ENCODE assay signal across 8 mouse cellular contexts in the genomic region with DNA sequence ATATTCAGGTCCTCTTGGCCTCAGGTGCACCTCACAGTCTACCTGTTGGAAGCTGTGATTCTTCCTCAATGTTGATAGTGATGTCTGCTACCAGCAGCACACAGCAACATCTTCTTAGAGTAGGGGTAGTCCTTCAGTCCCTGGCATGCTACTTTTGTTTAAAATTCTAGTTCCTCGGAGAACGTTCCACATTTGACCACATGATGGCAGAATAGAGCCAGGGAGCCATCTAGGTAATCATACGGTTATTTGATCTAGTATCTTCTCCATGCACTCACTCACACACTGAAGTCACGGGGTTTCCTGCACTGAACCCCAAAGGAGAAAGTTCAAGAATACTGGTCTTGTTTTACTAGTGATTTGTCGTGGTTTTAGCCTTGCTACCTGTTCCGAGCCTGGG.
DNase-seq lines count a peak whose midpoint lies in the region; ATAC-seq and TF ChIP-seq lines count a peak whose summit lies in the region.

No protein-coding gene starts in this region.

- intact Hi-C loops in gastrocnemius, postnatal 36 days (cut with DNase I): no loop called here

- H3K27ac ChIP-seq in lung, embryonic 14.5 days (ENCODE audit: low read depth): no peak overlapping the region

- ATAC-seq in CD4-positive, CD25-positive, alpha-beta regulatory T cell, adult 4 months: no peak
- ATAC-seq in Patski: no peak
- ATAC-seq in erythroblast, adult 5-6 weeks (replicated peaks; ENCODE audit: low FRiP score, poor library complexity, severe bottlenecking): peak; percentile 54; the same call in 1 of the 2 replicates
- no peak for ATAC-seq in lung, embryonic 14.5 days (ENCODE audit: insufficient read depth)

- 20% methylated on average over 6 of the region's 6 CpGs for WGBS in lung, embryonic 14.5 days

- no peak overlapping the region for H3K4me3 ChIP-seq in lung, embryonic 14.5 days (ENCODE audit: low read depth, low read length)

- POLR2A ChIA-PET in Patski (lab: Charles Lee): no interaction called here

- peak; percentile 26 for DNase-seq in CD4-positive, CD25-positive, alpha-beta regulatory T cell, adult 2 months (ENCODE audit: low read depth, low spot score)
- peak; percentile 26 to 46 for DNase-seq in left cerebral cortex, adult 18-20 months (ENCODE audit: low spot score in 2 of 2)
- DNase-seq in left cerebral cortex, adult 11 months (ENCODE audit: low spot score): no peak
- DNase-seq in Patski (ENCODE audit: low read depth, low spot score): no peak
- peak; percentile 85 for DNase-seq in lung, embryonic 14.5 days
- DNase-seq in gastrocnemius, postnatal 36 days: no peak

- no peak overlapping the region for H3K4me2 ChIP-seq in lung, embryonic 14.5 days

- no peaks in the 10 kb centered on the region for H3K4me1 ChIP-seq in lung, embryonic 14.5 days (ENCODE audit: insufficient read depth)

- H3K27me3 ChIP-seq in Patski: no peaks in the 10 kb centered on the region
- no peaks in the 10 kb centered on the region for H3K27me3 ChIP-seq in lung, embryonic 14.5 days (ENCODE audit: insufficient read depth, low read length)

- TF ChIP-seq CTCF in Patski (IDR thresholded peaks at IDR 0.05): peak; percentile 70
- peak; percentile 77 for TF ChIP-seq CTCF in lung, embryonic 14.5 days (IDR thresholded peaks at IDR 0.05; ENCODE audit: low read depth)

- H3K36me3 ChIP-seq in lung, embryonic 14.5 days (ENCODE audit: insufficient read depth): no peaks in the 10 kb centered on the region

- in situ Hi-C loops in Patski (cut with MboI; ENCODE audit: low pct_unique_long_range_greater_than_20kb): loop anchor here (5.0 to 10.0 kb wide), 2 partner anchors 107 to 121 kb away; no protein-coding TSS in a partner anchor

- H3K9me3 ChIP-seq in lung, embryonic 14.5 days (ENCODE audit: low read depth, low read length): no peaks in the 10 kb centered on the region

- no peak overlapping the region for H3K9ac ChIP-seq in lung, embryonic 14.5 days

- CTCF ChIA-PET in Patski (lab: Charles Lee): interaction anchor here (0.8 to 1.7 kb wide), 2 partner anchors 9 to 409 kb away, joined by 3 to 6 read pairs; no protein-coding TSS in a partner anchor

Comparison
In these comparisons a context has a peak if more than half of its experiments do, and no peak if none do; other contexts are left out.
1. DNase-seq: peak in CD4-positive, CD25-positive, alpha-beta regulatory T cell, adult 2 months (single experiment), left cerebral cortex, adult 18-20 months (2 of 2) and lung, embryonic 14.5 days (single experiment); none in left cerebral cortex, adult 11 months (single experiment), Patski (single experiment) and gastrocnemius, postnatal 36 days (0 of 2).